Mouse (Mus musculus) cortical plate, adult 2 months (tissue): Measurements from ENCODE around the gene Dhrs9. TPM values are rescaled to one million over a fixed set of nuclear protein-coding genes. Genes with fewer than 3 reads are reported as not detected.

ENCODE experiments used
- H3K27ac ChIP-seq: fragments of 200-500 bp; 2 replicates; pipeline ENCODE4 v1.5.1; 2012; ENCODE audit warnings: low read length, control low read depth, inconsistent platforms; ENCODE audit not compliant: insufficient read depth
- H3K4me1 ChIP-seq: fragments of 200-500 bp; 2 replicates; pipeline ENCODE4 v1.6.1; 2011; ENCODE audit warnings: low read length; ENCODE audit not compliant: control insufficient read depth, insufficient read depth
- H3K4me3 ChIP-seq: fragments of 200-500 bp; 2 replicates; pipeline ENCODE4 v1.5.1; 2011; ENCODE audit warnings: mild to moderate bottlenecking, low read length, control low read depth; ENCODE audit not compliant: insufficient read depth
- CTCF ChIP-seq: fragments of 200-500 bp; IDR thresholded peaks from 2 replicates; pipeline ENCODE4 v1.5.1; 2011; ENCODE audit warnings: mild to moderate bottlenecking, control low read depth, low read length; ENCODE audit not compliant: insufficient read depth; ENCODE audit errors: extremely low read depth
- POLR2A ChIP-seq: fragments of 200-500 bp; IDR thresholded peaks from 2 replicates; pipeline ENCODE4 v1.6.1; 2011; ENCODE audit warnings: mild to moderate bottlenecking, low read length, control low read depth; ENCODE audit not compliant: insufficient read depth; ENCODE audit errors: extremely low read depth
- polyA plus RNA-seq: library from polyadenylated mRNA; depleted of rRNA; stranded (reverse); fragments of >200 nt; gene quantifications from 2 replicates; pipeline ENCODE4 v1.2.3, GENCODE M21; 2012

Gene Dhrs9
- polyA plus RNA-seq, 1 experiment, result not detected

GRCm38 (mm10) chr2:69386118-69386871, 6.0 kb downstream of the Dhrs9 start:
- TF ChIP-seq CTCF, result no peak
- TF ChIP-seq POLR2A, result no peak
- no peak overlapping the region for H3K4me3 ChIP-seq
- no peak overlapping the region for H3K27ac ChIP-seq
- H3K4me1 ChIP-seq, result no peaks in the 10 kb centered on the region

- Histone ChIP-seq H3K27ac (no peak overlapping the region), H3K4me1 (no peaks in the 10 kb centered on the region), H3K4me3 (no peak overlapping the region)
- TF ChIP-seq CTCF, result no peak
- no peak for TF ChIP-seq POLR2A
Measured at GRCm38 (mm10) chr2:69393947-69394346, 13.7 kb downstream of the Dhrs9 start.

DNA sequence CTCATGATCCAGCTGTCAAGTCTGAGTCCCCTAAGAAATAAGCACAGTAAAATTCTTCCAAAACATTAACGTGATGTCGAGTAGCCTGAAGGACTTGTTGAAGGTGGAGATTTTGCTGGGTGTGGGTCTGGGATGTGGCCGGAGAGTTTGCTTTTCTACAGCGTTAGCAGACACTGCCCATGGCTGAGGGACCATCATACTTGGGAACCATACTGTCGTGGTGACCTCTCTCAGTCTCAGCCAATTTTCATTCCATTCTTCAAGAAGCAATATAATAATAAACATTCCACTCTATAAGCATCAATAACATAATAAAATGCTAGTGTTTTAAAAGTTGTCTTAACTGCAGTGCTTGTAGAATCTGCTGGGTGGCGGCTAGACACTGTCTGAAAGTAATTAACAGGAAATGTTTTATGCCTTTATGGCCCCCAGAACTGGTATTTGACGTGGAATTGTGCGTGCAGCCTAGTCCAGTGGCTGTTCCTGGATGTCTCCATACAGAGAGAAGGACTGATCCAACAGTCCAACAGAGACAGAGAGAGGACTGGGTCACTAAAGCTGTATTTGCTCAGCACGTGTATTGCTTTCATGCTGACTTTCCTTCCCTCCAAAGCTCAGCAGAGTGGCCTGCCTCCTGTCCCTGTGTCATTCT, 15.5 kb downstream of the Dhrs9 start:
- TF ChIP-seq POLR2A, result no peak
- no peak for TF ChIP-seq CTCF
- H3K4me3 ChIP-seq, result no peak overlapping the region
- H3K27ac ChIP-seq, result no peak overlapping the region
- no peaks in the 10 kb centered on the region for H3K4me1 ChIP-seq

DNA sequence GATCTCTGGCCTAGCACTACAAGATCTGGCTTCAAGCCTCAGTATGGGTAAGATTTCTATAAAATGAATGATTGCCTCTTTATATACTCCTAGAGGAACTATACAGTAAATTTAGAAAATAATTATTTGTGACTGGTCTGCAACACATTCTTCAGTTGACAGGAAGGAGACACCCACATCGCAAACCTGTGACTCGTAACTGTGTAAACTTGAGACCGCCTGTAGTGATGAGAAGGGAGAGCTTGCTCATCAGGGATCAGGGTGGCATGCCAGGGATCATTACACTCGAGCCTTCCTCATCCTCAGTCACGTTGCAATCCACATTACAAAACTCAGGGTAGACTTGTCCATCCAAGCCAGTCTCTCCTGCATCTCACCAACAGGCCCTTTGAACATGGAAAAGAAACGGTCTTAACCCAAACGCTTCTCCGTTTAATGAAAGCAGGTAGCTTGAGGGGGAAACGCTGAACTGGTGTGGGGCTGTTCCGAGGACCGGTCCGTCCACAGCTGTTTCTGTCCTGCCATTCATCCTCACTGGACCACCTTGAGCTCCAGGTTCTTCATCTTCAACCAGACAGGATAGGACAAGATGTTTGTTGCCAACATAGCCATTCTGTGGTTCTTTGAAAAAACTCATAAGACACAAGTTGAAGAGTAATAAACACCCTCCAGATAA, 16.7 kb downstream of the Dhrs9 start:
- no peak for TF ChIP-seq POLR2A
- TF ChIP-seq CTCF, result no peak
- Histone ChIP-seq H3K4me1 (no peaks in the 10 kb centered on the region), H3K4me3 (no peak overlapping the region), H3K27ac (no peak overlapping the region)

DNA sequence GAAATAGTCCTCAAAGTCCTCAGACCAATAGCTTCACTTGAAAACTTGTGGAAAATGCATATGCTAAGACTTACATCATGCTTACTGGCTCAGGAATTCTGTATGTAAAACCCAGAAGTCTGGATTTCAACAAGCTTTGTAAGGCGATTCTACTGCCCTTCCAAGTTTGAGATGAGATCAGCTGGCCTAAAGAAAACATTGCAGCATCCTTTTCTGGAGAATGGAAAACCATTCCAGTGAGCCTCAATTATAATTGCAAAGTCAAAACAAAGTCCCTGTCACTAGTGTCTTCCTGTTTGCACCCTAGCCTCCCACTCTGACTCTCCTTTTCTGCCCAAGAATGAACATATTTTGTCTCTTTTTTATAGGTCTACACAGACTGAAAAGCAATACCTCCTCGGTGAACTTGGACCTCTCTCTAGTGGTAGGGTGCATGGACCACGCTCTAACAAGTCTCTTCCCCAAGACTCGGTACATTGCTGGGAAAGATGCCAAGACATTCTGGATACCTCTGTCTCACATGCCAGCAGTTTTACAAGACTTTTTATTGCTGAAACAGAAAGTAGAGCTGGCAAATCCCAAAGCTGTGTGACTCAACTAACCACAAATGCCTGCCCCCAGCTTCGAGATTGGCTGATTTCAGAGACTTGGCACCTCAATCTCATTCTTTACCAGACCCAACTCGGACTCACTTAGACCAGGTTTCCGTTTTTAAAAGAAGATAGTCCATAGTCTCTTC, 20.8 kb downstream of the Dhrs9 start:
- Histone ChIP-seq H3K4me1 (no peaks in the 10 kb centered on the region), H3K4me3 (no peak overlapping the region), H3K27ac (no peak overlapping the region)
- TF ChIP-seq POLR2A (no peak), CTCF (no peak)

- Histone ChIP-seq H3K4me1 (no peaks in the 10 kb centered on the region), H3K4me3 (no peak overlapping the region), H3K27ac (no peak overlapping the region)
- TF ChIP-seq CTCF, result no peak
- TF ChIP-seq POLR2A, result no peak
Measured at GRCm38 (mm10) chr2:69401891-69402290, 21.6 kb downstream of the Dhrs9 start.

DNA sequence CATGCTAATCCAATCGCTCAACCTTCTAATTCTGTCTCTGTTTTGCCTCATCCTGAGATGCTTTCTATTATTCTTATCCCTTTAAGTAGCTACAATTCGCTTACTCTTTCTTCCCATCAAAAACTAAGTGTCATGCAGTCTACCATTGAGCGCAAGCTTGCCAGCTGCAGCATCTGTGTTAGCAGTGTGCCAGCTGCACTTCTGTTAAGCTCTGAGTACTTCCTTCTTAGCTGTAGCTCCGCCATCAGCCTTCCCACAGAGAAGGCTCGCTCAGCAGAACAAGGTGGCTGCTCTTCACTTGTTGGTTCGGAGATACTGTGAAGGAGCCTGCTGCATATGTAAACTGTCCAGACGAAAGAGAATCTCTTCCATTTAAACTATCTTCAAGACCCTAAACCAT, 22.1 kb downstream of the Dhrs9 start:
- H3K4me3 ChIP-seq, result no peak overlapping the region
- no peak for TF ChIP-seq POLR2A
- no peak for TF ChIP-seq CTCF
- no peak overlapping the region for H3K27ac ChIP-seq
- no peaks in the 10 kb centered on the region for H3K4me1 ChIP-seq

DNA sequence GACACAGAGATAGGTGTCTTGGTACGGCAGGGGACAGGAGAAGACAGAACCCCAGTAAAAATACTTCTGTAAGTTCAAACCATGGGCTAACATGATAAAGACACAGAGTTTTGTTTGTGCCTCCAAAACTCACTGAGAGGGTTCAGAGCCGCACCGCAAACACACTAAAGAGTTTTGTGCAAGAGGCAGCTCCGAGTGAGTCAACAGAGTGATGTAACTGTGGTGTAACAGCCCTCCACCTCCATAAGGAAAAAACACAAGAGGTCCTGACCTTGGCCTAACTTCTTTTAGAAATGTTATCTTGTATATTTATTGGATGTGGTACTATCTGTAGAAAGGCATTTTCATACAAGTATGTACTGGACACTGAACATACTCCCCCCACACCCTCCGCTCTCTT, 25.4 kb downstream of the Dhrs9 start:
- Histone ChIP-seq H3K4me1 (no peaks in the 10 kb centered on the region), H3K27ac (no peak overlapping the region), H3K4me3 (no peak overlapping the region)
- no peak for TF ChIP-seq CTCF
- TF ChIP-seq POLR2A, result no peak

DNA sequence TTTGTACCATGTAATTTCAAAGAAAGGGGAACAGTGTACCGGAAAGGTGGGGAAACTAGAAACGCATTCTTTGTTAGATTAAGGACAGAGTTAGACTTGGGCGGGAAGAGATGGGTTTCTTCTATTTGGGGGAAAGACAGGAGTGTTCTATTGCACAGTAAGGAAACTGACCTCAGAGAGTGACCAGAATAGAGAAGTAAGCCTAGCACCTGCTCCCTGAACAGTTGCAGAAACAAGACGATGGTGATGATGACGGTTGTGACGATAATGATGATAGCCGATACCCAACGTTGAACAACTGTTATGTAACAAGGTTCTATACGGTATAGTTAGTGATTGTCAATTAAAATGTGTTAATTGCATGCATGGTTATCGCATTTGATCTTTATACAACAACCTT, 34.3 kb downstream of the Dhrs9 start:
- Histone ChIP-seq H3K27ac (no peak overlapping the region), H3K4me3 (no peak overlapping the region), H3K4me1 (no peaks in the 10 kb centered on the region)
- TF ChIP-seq CTCF (no peak), POLR2A (no peak)
